Mouse (Mus musculus) heart, adult 2 months (tissue): ENCODE measurements at regions not wholly inside any gene's neighbourhood (a gene's known extent, or its start where the extent isn't known, plus 50 kb on each side); places are given as distances from the start of the nearest gene placed in this dataset.

Experiments
- CTCF ChIP-seq: fragments of 200-600 bp; IDR thresholded peaks from 2 replicates; pipeline ENCODE4 v1.8.1; 2022; ENCODE audit warnings: antibody characterized with exemption, mild to moderate bottlenecking, moderate library complexity
- POLR2A ChIP-seq: fragments of 200-500 bp; IDR thresholded peaks from 2 replicates; pipeline ENCODE4 v1.6.1; 2011; ENCODE audit warnings: mild to moderate bottlenecking, low read depth, low read length, control low read depth; ENCODE audit not compliant: insufficient read depth

DNA sequence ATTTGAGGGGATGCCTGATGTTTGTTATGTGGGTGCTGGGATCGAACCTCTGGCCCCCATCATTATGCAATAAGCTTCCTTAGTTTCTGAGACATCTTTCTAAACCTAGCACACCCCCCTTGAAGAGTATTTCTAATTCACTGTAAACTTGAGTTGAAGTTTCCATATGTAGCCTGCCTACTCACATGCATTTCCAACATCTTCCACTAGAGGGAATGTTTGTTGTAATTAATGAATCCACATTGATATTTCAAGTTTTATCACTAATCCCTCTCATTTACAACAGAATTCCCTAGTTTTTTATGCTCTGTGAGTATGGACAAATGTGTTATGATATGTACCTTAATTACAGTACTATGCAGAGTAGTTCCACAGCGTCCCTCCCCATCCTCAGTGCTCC is 103.8 kb upstream of the Slc25a36 start:
- peak; percentile 73 for TF ChIP-seq CTCF
- TF ChIP-seq POLR2A, result no peak
